Mouse (Mus musculus): Measurements from ENCODE around the gene Cenpc1.

GRCm38 (mm10) chr5:86098988-86099387, 33.6 kb upstream of the Cenpc1 start:
- TF ChIP-seq POLR2A (IDR thresholded peaks at IDR 0.05; ENCODE audit: low read depth, low read length) = no peak
- no peak for TF ChIP-seq CTCF (IDR thresholded peaks at IDR 0.05; ENCODE audit: extremely low read depth, insufficient read depth, insufficient read length, insufficient replicate concordance)

Data from spleen, adult 2 months (tissue).